Mouse (Mus musculus): ENCODE data around the gene Carhsp1. TPM values are rescaled to one million over a fixed set of nuclear protein-coding genes. Genes with fewer than 3 reads are reported as not detected.
A peak's percentile ranks its signal among the peaks of the same experiment; 100 is the strongest.

Carhsp1 gene
- total RNA-seq, 2 experiments from 2014 or later, result 76.8 to 85.6 TPM

DNA sequence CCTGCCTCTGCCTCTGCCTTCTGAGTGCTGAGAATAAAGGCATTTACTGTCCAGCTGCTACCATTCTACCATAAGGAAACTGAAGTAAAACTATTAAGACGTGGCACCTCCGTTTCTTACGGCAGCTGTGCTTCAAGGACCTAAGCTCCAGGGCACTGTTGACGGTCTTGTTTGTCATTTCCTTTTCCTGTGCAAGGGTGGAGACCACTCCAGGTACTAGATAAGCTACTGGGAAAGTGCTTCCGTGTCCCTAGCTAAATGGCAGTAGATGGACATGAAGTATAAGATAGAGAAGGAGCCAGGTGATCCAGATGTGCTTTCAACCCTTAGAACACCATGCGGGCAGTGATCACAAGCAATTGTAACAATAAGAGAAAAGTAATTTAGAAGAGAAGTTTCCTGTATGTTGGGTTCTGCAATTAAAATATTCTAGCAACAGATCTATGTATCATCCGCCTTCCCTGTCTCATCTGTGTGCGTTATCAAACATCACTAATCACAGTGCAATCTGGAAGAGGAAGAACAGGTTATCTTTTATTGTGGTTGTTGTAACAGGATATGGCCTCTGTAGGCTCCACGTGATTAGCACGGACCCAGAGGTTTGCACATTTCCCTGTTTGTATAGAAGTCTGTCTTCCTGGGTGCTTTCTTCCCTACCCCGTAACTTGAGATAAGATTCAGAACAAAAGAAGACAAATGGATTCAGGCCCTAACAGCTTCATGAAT is 32.3 kb downstream of the Carhsp1 start:
- DNase-seq, result no peak

DNA sequence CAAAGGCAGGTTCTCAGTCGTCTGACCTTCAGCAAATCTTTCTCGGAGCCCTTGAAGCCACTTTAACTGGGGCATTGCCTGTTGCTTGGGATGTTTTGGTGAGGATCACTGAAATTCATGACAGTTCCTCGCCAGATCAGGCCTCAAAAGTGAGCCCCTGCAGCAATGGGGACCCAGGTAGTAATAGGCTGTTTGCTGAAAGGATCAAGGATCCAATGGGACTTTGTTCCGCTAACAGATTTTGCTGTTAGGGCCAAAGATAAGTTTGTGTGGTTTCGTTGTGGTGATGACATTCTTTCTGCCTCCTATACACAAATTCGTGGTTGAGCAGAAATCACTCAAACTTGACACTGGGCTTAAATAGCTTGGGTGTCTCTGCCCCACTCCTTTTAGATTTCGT is 33.8 kb downstream of the Carhsp1 start:
- DNase-seq, result no peak

DNA sequence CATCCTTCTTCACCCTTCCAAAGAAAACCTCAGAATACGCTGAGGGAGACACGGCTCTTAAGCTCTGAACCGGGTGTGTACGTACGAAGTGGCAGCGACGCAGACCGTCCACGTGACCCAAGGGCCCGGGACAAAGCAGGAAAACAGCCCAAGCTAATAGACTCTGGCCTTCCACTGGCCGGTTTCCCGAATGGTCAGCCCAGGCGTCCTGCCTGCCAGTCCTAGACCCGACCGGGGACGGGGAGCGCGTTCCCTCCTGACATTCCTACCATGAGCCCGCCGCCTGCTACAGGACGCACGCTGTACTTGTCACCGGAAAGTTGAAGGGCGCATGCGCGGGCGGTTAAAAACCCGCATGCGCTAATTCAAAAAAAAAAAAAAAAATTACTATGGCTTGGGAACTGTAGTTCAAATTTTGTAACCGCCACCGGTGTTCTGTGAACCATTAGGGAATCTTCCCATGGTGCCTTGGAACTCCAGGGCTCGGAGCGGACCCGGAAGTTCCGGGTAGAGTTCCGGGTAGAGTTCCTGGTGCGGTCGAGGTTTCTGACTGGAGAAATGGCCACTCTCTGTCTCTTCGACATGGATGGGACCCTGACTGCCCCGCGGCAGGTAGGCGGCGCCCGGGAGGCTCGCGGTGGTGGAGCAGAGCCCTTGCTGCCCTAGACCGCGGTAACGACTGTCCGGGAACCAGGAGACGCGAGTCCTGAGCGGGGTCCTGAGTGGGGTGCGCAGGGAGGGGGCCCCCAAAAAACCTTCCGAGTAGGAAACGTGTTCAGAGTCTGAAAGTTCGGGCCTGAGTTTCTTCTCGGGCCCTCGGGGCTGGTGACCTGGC is 34.5 kb downstream of the Carhsp1 start, which contains the start of the genes Pmm2 and Tmem186:
Gene Pmm2, plus strand, starts transcription at position 458 of the 835 bp plus-strand sequence.
Gene Tmem186, minus strand, starts transcription at position 496 of the 835 bp plus-strand sequence.
- peak; percentile 86 for DNase-seq

DNA sequence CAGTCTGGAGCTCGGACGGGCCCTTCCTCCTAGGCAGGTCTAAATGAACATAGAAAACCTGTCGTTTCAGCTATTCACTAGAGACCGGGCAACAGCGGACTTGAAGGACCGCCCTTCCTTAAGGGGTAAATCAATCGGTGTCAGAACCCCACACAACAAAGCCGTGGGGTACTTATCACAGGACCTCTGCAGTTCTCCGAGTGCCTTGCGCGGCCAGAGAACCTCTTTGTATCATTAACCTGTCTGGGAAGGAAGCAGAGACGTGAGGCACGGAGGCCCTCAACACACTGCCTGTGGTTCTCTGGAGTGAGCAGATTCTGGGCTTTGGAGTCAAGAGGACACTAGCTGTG is 35.1 kb downstream of the Carhsp1 start:
- no peak for DNase-seq

DNA sequence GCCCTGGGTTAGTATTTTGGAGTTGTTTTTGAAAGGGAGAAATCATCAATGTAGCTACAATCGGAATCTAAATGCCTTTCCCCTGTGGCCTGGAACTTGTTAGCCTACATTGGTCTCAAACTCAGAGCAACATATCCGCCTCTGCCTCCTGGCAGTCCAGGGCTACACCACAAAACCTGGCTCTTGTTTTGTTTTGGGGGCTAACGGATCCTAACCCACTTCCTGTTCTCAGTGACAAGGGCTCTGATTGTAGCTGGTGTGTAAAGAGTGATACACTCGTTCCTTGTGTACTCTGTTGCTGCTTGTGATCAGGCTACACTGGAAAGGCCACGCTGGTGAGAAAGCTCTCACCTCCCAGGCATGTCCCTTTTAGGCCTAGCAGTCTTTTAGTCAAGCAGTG is 40.5 kb downstream of the Carhsp1 start:
- no peak for DNase-seq

DNA sequence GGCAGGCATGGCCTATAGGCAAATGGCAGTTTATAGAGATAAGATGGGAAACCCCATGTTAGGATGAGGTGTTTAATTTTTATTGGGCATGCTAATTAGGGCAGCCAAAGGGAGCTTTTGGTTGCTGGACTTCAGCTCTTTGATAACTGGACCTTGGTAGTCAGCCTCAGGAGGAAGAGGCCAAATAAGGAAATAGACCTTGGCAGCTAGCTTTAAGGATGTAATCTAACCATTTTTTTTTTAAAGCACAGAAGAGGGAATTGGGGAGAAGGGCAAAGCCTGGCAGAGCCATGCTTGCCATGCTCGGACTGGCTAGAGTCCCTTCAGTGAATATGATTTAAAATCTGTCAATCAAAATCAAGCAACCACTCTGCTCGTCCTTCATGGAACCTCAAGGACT is 41.5 kb downstream of the Carhsp1 start:
- peak; percentile 10 for DNase-seq

DNA sequence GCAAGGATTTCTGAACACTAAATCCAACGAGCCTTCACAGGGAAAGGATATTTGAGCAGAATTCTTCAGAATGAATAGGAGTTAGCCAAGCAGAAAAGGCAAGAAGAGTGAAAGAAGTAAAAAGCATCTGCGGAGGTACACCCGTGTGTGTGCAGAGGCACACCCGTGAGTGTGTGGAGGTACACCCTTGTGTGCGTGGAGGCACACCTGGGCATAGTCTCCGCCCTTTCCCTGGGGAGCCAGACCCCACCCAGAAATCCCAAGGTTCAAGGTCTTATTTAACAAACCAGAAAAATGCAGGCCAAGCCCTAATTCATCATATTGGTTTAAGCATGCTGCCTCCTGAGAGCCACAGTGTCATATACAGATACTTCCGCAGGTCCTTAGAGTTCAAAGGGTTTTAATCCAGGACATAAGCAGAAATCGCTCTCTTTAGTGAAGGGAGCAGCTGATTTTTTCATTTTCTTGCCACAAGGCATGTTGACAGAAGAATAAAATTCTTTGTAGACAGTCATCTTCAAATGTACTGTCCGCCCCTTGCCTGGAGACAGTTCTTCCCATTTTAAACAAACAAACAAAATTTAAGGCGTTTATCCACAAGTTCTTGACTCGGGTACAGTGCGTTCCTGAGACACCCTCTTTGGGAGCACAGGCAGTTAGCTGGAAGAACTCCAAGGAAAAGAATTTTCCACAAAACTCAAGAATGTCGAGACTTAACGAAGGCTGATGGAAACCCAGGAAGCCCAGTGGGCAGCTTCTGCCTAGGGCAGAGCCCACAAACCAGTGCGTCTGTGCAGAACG is 51.4 kb downstream of the Carhsp1 start:
- DNase-seq, result no peak

DNA sequence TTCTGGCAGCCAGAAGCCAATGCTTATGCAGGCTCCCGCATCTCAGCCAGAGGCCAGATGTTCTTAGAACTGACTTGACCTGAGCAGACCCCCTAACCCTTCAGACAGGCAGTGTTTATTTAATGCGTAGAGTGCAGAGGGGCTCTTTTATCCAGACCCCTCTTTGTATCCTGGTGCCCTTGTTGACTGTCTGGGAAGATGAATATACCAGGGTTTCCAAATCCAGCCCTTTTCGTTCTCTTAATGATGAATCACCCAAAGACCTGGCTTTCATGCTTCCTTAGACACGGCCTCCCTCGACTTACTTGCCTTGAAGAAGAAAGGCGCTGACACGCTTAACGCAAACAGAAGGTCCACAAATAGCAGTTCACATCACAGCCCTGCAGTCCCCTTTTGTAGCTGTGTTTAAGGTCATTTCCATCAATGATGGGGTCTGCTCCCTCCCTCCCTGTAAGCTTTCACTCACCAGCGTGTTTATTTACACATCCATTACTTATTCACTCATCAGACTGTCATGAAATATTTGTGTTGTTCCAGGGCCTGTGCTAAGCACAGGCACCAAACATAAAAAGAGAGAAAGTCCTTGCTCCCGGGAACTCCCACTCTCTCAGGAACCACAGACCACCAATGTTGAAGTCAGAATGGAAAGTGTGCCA is 52.2 kb downstream of the Carhsp1 start:
- DNase-seq, result no peak

DNA sequence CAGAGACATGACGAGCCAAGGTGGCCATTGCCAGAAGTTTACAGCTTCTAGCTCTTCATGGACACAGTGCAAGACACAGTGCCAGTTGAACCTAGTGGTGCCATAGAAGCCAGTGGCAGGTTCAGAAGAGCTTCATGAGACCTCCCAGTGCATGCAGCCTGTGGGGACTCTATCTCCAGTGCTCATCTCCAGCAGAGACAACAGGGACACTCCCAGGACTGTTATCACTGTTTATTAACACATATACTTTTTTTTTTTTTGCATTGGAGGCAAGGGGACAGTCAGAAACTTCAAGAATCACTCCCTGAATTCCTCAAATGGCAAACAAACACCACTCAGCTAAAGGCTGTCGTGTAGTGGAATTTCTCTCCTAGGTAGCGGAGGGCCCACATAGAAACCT is 58.5 kb downstream of the Carhsp1 start:
- no peak for DNase-seq

DNA sequence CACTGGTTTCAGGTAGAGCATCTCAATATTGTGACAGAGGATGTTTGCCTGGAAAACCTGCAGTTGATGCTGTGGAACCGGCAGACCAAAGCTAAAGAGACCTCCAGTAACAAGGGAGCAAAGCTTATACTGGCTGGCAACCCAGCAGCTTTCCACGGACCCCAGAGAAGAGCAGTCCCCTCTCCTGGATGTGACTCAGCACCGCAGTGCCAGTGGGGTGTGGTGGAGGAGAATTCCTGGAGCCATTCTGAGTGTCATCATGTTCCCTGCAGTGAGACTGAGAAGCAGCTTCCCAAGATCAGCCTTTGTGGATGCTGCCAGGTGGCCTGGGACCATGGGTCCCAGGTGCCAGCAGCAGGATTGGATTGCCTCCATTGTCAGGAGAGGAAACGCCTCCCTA is 58.9 kb downstream of the Carhsp1 start:
- no peak for DNase-seq

DNA sequence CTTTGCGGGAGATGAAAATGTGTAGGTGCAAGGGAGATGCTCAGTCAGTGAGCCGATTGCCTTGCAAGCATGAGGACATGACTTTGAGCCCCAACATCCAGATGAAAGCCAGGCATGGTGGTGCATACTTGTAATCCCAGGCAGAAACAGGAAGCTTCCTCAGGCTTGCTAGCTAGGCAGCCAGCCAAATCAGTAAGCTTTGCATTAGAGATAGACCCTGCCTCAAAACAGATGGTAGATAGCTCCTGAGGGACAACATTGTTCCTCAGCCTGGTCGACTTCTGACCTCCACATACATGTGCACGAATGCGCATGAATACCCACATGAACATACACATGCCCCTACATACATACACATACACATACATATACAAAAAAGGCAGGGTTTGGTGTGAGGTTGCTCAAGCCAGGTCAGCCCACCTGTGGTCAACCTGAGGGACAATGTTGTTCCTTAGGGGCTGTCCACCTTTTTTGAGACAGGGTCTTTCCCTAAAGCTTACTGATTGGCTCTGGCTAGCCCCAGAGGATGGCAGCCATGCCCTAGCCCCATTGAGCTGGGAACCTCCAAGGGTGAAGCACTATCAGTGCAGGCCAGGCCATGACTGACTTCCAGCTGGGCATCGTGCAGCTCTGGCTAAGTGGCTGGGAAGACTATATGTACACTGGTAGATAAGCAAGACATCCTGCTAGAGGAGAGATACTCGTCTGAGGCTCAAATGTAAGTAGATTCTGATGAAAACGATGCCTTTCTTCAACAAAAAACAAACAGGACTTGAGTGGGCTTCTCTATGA is 59.5 kb downstream of the Carhsp1 start:
- no peak for DNase-seq

DNA sequence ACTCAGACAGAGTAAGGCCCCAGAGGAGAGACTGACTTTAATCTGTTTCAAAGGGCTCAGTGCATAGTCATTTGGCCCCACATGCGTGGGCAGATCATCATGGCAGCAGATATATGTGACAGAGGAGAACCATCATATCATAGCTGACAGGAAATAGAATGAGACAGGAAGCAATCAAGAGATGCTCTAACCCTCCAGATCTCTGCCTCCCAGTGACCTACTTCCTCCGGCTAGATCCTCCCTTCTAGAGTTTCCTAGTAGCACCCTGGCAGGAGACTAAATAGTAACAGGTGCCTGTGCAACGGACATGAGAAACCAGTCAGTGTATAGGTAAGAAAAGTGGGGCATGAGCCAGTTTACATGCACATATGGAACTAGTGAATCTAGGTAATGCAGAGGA is 61.6 kb downstream of the Carhsp1 start:
- DNase-seq, result no peak

Small RNAs within 50 kb of the gene (microRNA-seq; reads per million reads assigned to microRNA genes)
- not detected for gene Gm22137

Other genes with a start within 250 kb of the Carhsp1 start
- gene Tmem114, start 247.0 kb downstream of the Carhsp1 start, total RNA-seq (2021), result not detected
- gene Mettl22, start 201.4 kb downstream of the Carhsp1 start, total RNA-seq (2021), result 10 to 100 TPM; 16.4 to 33.0 TPM
- gene Abat, start 158.7 kb downstream of the Carhsp1 start, total RNA-seq (2021), result 10 to 100 TPM; 29.8 to 33.6 TPM
- 10 to 100 TPM; 56.9 to 74.1 TPM for gene Pmm2, start 34.5 kb downstream of the Carhsp1 start, total RNA-seq (2021)
- gene Tmem186, start 34.4 kb downstream of the Carhsp1 start, total RNA-seq (2021), result 10 to 100 TPM; 19.0 to 22.4 TPM
- gene Gm5767, start 8.6 kb upstream of the Carhsp1 start, total RNA-seq (2021), result not detected
- gene Usp7, start 120.2 kb upstream of the Carhsp1 start, total RNA-seq (2021), result 100 to 1,000 TPM in 1 of 2 experiments, 10 to 100 TPM in 1; 88.5 to 109 TPM
- gene 1810013L24Rik, start 157.9 kb upstream of the Carhsp1 start, total RNA-seq (2021), result 10 to 100 TPM; 60.5 to 66.0 TPM